Mouse (Mus musculus) thymus, adult 2 months (tissue): ENCODE results near the gene 1700057G04Rik.

Experiments
- CTCF ChIP-seq: fragments of 200-500 bp; IDR thresholded peaks from 2 replicates; pipeline ENCODE4 v1.5.1; 2012; ENCODE audit warnings: mild to moderate bottlenecking, control low read depth, low read length, moderate library complexity, borderline replicate concordance; ENCODE audit not compliant: control insufficient read depth, poor library complexity, insufficient read depth; ENCODE audit errors: extremely low read depth
- POLR2A ChIP-seq: fragments of 200-500 bp; IDR thresholded peaks from 2 replicates; pipeline ENCODE4 v1.6.1; 2012; ENCODE audit warnings: mild to moderate bottlenecking, low read length, control low read depth, moderate library complexity; ENCODE audit not compliant: control insufficient read depth, poor library complexity, insufficient read depth; ENCODE audit errors: extremely low read depth

DNA sequence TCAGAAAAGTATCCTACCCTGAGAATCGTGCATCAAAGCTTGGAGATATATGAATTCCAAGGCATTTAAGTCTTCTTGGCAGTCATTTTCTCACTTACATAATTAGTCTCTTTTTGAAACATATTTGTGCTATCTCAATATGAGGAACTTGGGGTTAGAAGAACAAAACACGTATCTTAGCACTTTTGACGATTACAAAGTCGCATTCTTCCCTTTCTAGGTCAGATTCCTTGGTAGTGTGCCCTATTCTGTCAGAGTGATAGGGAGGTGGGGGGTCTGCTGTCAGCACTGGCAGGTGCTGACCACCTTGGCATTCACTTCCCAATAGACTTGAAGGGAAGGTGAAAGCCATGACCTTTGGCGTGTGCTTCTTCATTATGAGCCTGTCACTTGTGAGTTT lies 93.5 kb downstream of the 1700057G04Rik start:
- TF ChIP-seq CTCF, result no peak
- no peak for TF ChIP-seq POLR2A
